ENCODE assay signal across 8 mouse cellular contexts in the genomic region with DNA sequence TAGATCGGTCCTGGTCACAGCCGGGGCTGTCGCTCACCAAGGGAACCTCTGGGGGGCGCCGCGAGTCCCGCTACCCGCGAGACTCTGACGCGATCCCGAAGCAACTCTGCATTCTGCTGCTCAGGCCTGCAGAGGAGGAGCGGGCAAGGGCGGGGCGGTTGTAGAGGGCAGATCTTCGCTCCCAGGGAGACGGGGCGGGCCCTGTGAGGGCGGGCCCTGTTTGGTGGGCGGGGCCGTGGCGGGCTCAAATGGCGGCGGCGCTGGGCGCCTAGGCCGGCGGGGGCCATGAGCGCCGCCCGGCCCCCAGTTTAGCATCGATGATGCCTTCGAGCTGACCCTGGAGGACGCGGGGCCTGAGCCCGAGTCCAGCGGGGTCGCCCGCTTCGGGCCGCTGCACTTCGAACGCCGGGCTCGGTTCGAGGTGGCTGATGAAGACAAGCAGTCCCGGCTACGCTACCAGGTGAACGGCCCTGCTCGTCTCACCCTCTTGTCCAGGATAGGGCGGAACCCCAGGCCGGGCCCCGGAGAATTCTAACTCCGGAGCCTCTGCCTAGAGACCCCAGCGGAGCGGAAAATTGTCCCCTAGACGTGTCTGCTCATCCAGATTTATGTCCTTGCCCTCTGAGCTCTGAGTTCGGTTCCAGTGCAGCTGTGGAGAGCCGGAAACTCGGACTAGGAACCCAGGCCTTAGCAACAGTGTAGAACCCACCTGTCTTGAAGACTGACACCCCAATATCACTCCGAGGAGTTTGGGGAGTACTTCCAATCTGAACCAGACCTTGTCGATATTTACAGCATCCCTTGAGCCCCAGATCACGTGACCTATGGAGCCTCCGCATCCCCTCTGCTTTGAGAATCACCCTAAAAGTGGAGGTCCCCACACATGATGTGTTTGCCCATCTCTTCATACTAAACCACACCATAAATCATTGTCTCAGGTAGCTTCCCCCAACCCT. TPM values are rescaled to one million over a fixed set of nuclear protein-coding genes. Genes with fewer than 3 reads are reported as not detected.
DNase-seq lines count a peak whose midpoint lies in the region; ATAC-seq and TF ChIP-seq lines count a peak whose summit lies in the region.

Gene Aip (minus strand): TSS at position 118 of the 956 bp plus-strand sequence.

- TF ChIP-seq CTCF in G1E (IDR thresholded peaks at IDR 0.05; ENCODE audit: low read depth, low read length), result 0 out of 2 replicates have a peak, but pooled peaks have one; percentile 6
- peak; percentile 81 for TF ChIP-seq CTCF in forebrain, postnatal 0 days (IDR thresholded peaks at IDR 0.05; ENCODE audit: low read depth)

- peak; percentile 87 for ATAC-seq in G1E (ENCODE audit: extremely low read depth, insufficient number of reproducible peaks, low FRiP score, poor library complexity, severe bottlenecking)
- ATAC-seq in forebrain, postnatal 0 days, result peak; percentile 93
- peak; percentile 94 for ATAC-seq in lung, embryonic 15.5 days (ENCODE audit: borderline replicate concordance, extremely low read depth, low FRiP score, low TSS enrichment)

- peak within 1 kb of the TSS; percentile 65 for H3K4me2 ChIP-seq in forebrain, postnatal 0 days (ENCODE audit: low read depth)
- H3K4me2 ChIP-seq in lung, embryonic 15.5 days, result peak within 1 kb of the TSS; percentile 71

- H3K27ac ChIP-seq in forebrain, postnatal 0 days (ENCODE audit: low read depth, low read length), result peak within 1 kb of the TSS; percentile 69
- H3K27ac ChIP-seq in lung, embryonic 15.5 days, result peak within 1 kb of the TSS; percentile 39; the same call in 1 of the 2 replicates

- DNase-seq in G1E (ENCODE audit: low spot score), result peak; percentile 90
- peak; percentile 98 to 100 for DNase-seq in cerebellum, adult 18-20 months
- DNase-seq in forebrain, postnatal 0 days, result peak; percentile 98
- peak; percentile 99 for DNase-seq in heart, postnatal 4 days
- DNase-seq in layer of hippocampus, adult 8-10 months (ENCODE audit: low spot score in 2 of 2), result peak; percentile 97 to 98
- peak; percentile 98 for DNase-seq in ovary, adult 18-20 months (ENCODE audit: low spot score)
- peak; percentile 99 for DNase-seq in thymus, postnatal 0 days (ENCODE audit: low spot score)

- H3K4me1 ChIP-seq in G1E (ENCODE audit: insufficient read depth, low read depth, low read length), result peaks cover 64% of the 10 kb centered on the region
- peaks cover 9% of the 10 kb centered on the region; the same call in 1 of the 2 replicates for H3K4me1 ChIP-seq in forebrain, postnatal 0 days (ENCODE audit: insufficient read depth)
- H3K4me1 ChIP-seq in lung, embryonic 15.5 days, result peaks cover 17% of the 10 kb centered on the region

- H3K36me3 ChIP-seq in G1E (replicated peaks), result peaks cover 41% of the 10 kb centered on the region
- peaks cover 27% of the 10 kb centered on the region for H3K36me3 ChIP-seq in forebrain, postnatal 0 days (ENCODE audit: insufficient read depth)
- peaks cover 26% of the 10 kb centered on the region for H3K36me3 ChIP-seq in lung, embryonic 15.5 days

- peak within 1 kb of the TSS; percentile 92 for H3K9ac ChIP-seq in forebrain, postnatal 0 days
- H3K9ac ChIP-seq in lung, embryonic 15.5 days, result peak within 1 kb of the TSS; percentile 79

- WGBS in forebrain, postnatal 0 days, result under 1% methylated on average over 59 of the region's 64 CpGs
- WGBS in lung, embryonic 15.5 days, result under 1% methylated on average over 63 of the region's 64 CpGs

- no peaks in the 10 kb centered on the region for H3K9me3 ChIP-seq in G1E (replicated peaks)
- H3K9me3 ChIP-seq in forebrain, postnatal 0 days (ENCODE audit: low read length), result no peaks in the 10 kb centered on the region
- H3K9me3 ChIP-seq in lung, embryonic 15.5 days, result no peaks in the 10 kb centered on the region

- peak within 1 kb of the TSS; percentile 85 for H3K4me3 ChIP-seq in G1E (ENCODE audit: low read depth, low read length)
- peak within 1 kb of the TSS; percentile 81 for H3K4me3 ChIP-seq in forebrain, postnatal 0 days (ENCODE audit: low read depth, low read length)
- peak within 1 kb of the TSS; percentile 78 for H3K4me3 ChIP-seq in lung, embryonic 15.5 days

- H3K27me3 ChIP-seq in G1E (ENCODE audit: insufficient read depth, low read length), result no peaks in the 10 kb centered on the region
- H3K27me3 ChIP-seq in forebrain, postnatal 0 days (ENCODE audit: insufficient read depth, low read length), result no peaks in the 10 kb centered on the region
- H3K27me3 ChIP-seq in lung, embryonic 15.5 days, result no peaks in the 10 kb centered on the region

RNA-seq across cellular contexts. Expression of gene Aip, which starts in this region (rescaled TPM):
- total RNA-seq in G1E (2014; fragmentation: Nextera tagmentation), result 36.8 and 39.9 TPM in 2 replicates
- 22.3 and 23.9 TPM in 2 replicates for total RNA-seq in G1E (2017)
- polyA plus RNA-seq in G1E (2012), result 86.6 and 92.9 TPM in 2 replicates
- total RNA-seq in forebrain, postnatal 0 days (2014; rRNA removed), result 25.8 and 33.9 TPM in 2 replicates
- 85.7 and 86.2 TPM in 2 replicates for polyA plus RNA-seq in forebrain, postnatal 0 days (2015; fragmentation: Nextera tagmentation; extraction: Ambion mirVana)
- total RNA-seq in heart, postnatal 4 days (2021), result 10 to 100 TPM; 54.6 to 55.7 TPM
- 100 to 1,000 TPM; 117 to 127 (median 123) TPM for total RNA-seq in layer of hippocampus, adult 8-10 months (2022)
- 104 and 106 TPM in 2 replicates for polyA plus RNA-seq in lung, embryonic 15.5 days (2015; fragmentation: Nextera tagmentation; extraction: Ambion mirVana)
- 114 TPM in 2 replicates for polyA plus RNA-seq in thymus, postnatal 0 days (2015; fragmentation: Nextera tagmentation; extraction: Ambion mirVana)

Comparison
In these comparisons a context has a peak if more than half of its experiments do, and no peak if none do; other contexts are left out.
1. Peak in every context shown above with its lines: DNase-seq, ATAC-seq, H3K4me3 ChIP-seq and H3K27ac ChIP-seq.